Comparison of ENCODE assay signal across 8 mouse cellular contexts in genomic region chr17:28909252-28909941, GRCm38 (mm10). TPM values are rescaled to one million over a fixed set of nuclear protein-coding genes. Genes with fewer than 3 reads are reported as not detected.
DNase-seq lines count a peak whose midpoint lies in the region; ATAC-seq and TF ChIP-seq lines count a peak whose summit lies in the region.

No protein-coding gene starts in this region.

- no peak for TF ChIP-seq POLR2A in MEL (IDR thresholded peaks at IDR 0.05; ENCODE audit: control insufficient read depth in 1 of 2, insufficient read depth in 1 of 2, low read depth in 1 of 2, low read length in 2 of 2, poor library complexity in 1 of 2)
- no peak for TF ChIP-seq POLR2A in liver, adult 2 months (IDR thresholded peaks at IDR 0.05; ENCODE audit: extremely low read depth, insufficient read depth, low read length)

- no peaks in the 10 kb centered on the region for H3K9me3 ChIP-seq in MEL (replicated peaks; ENCODE audit: insufficient read depth, low read length)
- no peaks in the 10 kb centered on the region for H3K9me3 ChIP-seq in forebrain, embryonic 11.5 days (ENCODE audit: control insufficient read depth, low read length)
- H3K9me3 ChIP-seq in hindbrain, postnatal 0 days (ENCODE audit: low read length), result no peaks in the 10 kb centered on the region

- DNase-seq in heart, adult 11 months, result peak; percentile 92
- no peak for DNase-seq in heart, postnatal 25 days (ENCODE audit: low spot score)
- DNase-seq in MEL (ENCODE audit: low read depth, low spot score), result peak; percentile 51
- DNase-seq in forebrain, embryonic 11.5 days (ENCODE audit: low spot score), result peak; percentile 86
- DNase-seq in hindbrain, postnatal 0 days (ENCODE audit: low spot score), result peak; percentile 74
- no peak for DNase-seq in liver, adult 2 months (ENCODE audit: extremely low read depth, low read depth, low spot score)
- peak; percentile 49 to 54 for DNase-seq in natural killer cell, adult 2 months (ENCODE audit: low spot score in 2 of 2)
- peak; percentile 71 to 72 for DNase-seq in thymus, postnatal 36 days

- 0 out of 4 replicates have a peak, but pooled peaks cover 0 to 1% of the 10 kb centered on the region in 2 experiments for H3K27me3 ChIP-seq in MEL (ENCODE audit: control insufficient read depth in 1 of 2, insufficient read depth in 2 of 2, low read length in 2 of 2)
- H3K27me3 ChIP-seq in forebrain, embryonic 11.5 days (ENCODE audit: control insufficient read depth, insufficient read depth, low read length), result peaks cover 5% of the 10 kb centered on the region; the same call in 1 of the 2 replicates
- H3K27me3 ChIP-seq in hindbrain, postnatal 0 days (ENCODE audit: insufficient read depth, low read length), result no peaks in the 10 kb centered on the region
- no peaks in the 10 kb centered on the region for H3K27me3 ChIP-seq in liver, adult 2 months (ENCODE audit: control insufficient read depth, insufficient read depth, low read length)

- peak; percentile 50 to 78 (median 62); a peak in 5 of 6 replicates for TF ChIP-seq CTCF in MEL (IDR thresholded peaks at IDR 0.05 in 2 of 3, conservative IDR thresholded peaks at IDR 0.05 in 1 of 3; ENCODE audit: control insufficient read depth in 1 of 3, insufficient read depth in 1 of 3, low read depth in 2 of 3, low read length in 3 of 3, poor library complexity in 1 of 3, severe bottlenecking in 1 of 3)
- TF ChIP-seq CTCF in hindbrain, postnatal 0 days (IDR thresholded peaks at IDR 0.05; ENCODE audit: low read depth), result peak; percentile 73
- TF ChIP-seq CTCF in liver, adult 2 months (IDR thresholded peaks at IDR 0.05; ENCODE audit: low read depth, low read length), result peak; percentile 79

- TF ChIP-seq EP300 in MEL (IDR thresholded peaks at IDR 0.05; ENCODE audit: low read depth in 1 of 2, low read length in 2 of 2), result no peak

- peak overlapping the region; percentile 9; the same call in 1 of the 2 replicates for H3K9ac ChIP-seq in MEL (ENCODE audit: control insufficient read depth, low read depth, low read length, poor library complexity, severe bottlenecking)
- peak overlapping the region; percentile 47 for H3K9ac ChIP-seq in forebrain, embryonic 11.5 days (ENCODE audit: low read length)
- 0 out of 2 replicates have a peak overlapping the region, but pooled peaks have one; percentile 13 for H3K9ac ChIP-seq in hindbrain, postnatal 0 days (replicated peaks; ENCODE audit: low read length)
- no peak overlapping the region for H3K9ac ChIP-seq in liver, adult 2 months (ENCODE audit: low read depth, low read length)

- no peak for ATAC-seq in forebrain, embryonic 11.5 days (replicated peaks; ENCODE audit: low FRiP score)
- no peak for ATAC-seq in hindbrain, postnatal 0 days

- no peaks in the 10 kb centered on the region for H3K79me2 ChIP-seq in MEL (ENCODE audit: control insufficient read depth, insufficient read depth, low read length, poor library complexity)
- no peaks in the 10 kb centered on the region for H3K79me2 ChIP-seq in liver, adult 2 months (ENCODE audit: control insufficient read depth, insufficient read depth, low read length)

- WGBS in forebrain, embryonic 11.5 days, result 6% methylated on average over 29 of the region's 29 CpGs
- WGBS in hindbrain, postnatal 0 days, result 10% methylated on average over 29 of the region's 29 CpGs
- 15% methylated on average over 29 of the region's 29 CpGs for WGBS in liver, adult 2 months

- intact Hi-C loops in heart, postnatal 25 days (cut with DNase I), result no loop called here

- no peak overlapping the region for H3K27ac ChIP-seq in MEL (ENCODE audit: control insufficient read depth, low read depth, low read length)
- H3K27ac ChIP-seq in forebrain, embryonic 11.5 days (ENCODE audit: low read depth, low read length), result no peak overlapping the region
- no peak overlapping the region for H3K27ac ChIP-seq in hindbrain, postnatal 0 days
- no peak overlapping the region for H3K27ac ChIP-seq in liver, adult 2 months (replicated peaks; ENCODE audit: insufficient read depth, low read depth, low read length)

- H3K4me3 ChIP-seq in MEL (ENCODE audit: control insufficient read depth in 1 of 2, insufficient read depth in 1 of 2, low read depth in 2 of 2, low read length in 2 of 2), result no peak overlapping the region
- H3K4me3 ChIP-seq in forebrain, embryonic 11.5 days (ENCODE audit: low read depth, low read length), result peak overlapping the region; percentile 17; the same call in 1 of the 2 replicates
- H3K4me3 ChIP-seq in hindbrain, postnatal 0 days (ENCODE audit: low read length), result no peak overlapping the region; the same call in 1 of the 2 replicates
- H3K4me3 ChIP-seq in liver, adult 2 months (ENCODE audit: insufficient read depth, low read depth, low read length), result no peak overlapping the region

- H3K4me2 ChIP-seq in forebrain, embryonic 11.5 days (ENCODE audit: low read depth, low read length, severe bottlenecking), result peak overlapping the region; percentile 42
- peak overlapping the region; percentile 36 for H3K4me2 ChIP-seq in hindbrain, postnatal 0 days (ENCODE audit: low read depth, low read length)

- H3K4me1 ChIP-seq in MEL (ENCODE audit: control insufficient read depth in 1 of 2, insufficient read depth in 2 of 2, low read length in 2 of 2), result no peaks in the 10 kb centered on the region
- peaks cover 12% of the 10 kb centered on the region; the same call in 1 of the 2 replicates for H3K4me1 ChIP-seq in forebrain, embryonic 11.5 days (replicated peaks; ENCODE audit: control insufficient read depth, insufficient read depth, low read length)
- peaks cover 14% of the 10 kb centered on the region for H3K4me1 ChIP-seq in hindbrain, postnatal 0 days (ENCODE audit: insufficient read depth, low read length)
- H3K4me1 ChIP-seq in liver, adult 2 months (ENCODE audit: control insufficient read depth, insufficient read depth, low read length), result peaks cover 10% of the 10 kb centered on the region

- TF ChIP-seq RAD21 in MEL (IDR thresholded peaks at IDR 0.05; ENCODE audit: low read depth, low read length), result peak; percentile 33

- no peaks in the 10 kb centered on the region for H3K36me3 ChIP-seq in MEL (ENCODE audit: control insufficient read depth in 1 of 2, insufficient read depth in 2 of 2, low read length in 2 of 2)
- no peaks in the 10 kb centered on the region for H3K36me3 ChIP-seq in forebrain, embryonic 11.5 days (ENCODE audit: control insufficient read depth, insufficient read depth, low read length)
- no peaks in the 10 kb centered on the region for H3K36me3 ChIP-seq in hindbrain, postnatal 0 days (ENCODE audit: insufficient read depth, low read length)
- no peaks in the 10 kb centered on the region for H3K36me3 ChIP-seq in liver, adult 2 months (ENCODE audit: control insufficient read depth, insufficient read depth, low read length)

TF ChIP-seq in MEL, 35 proteins besides CTCF, POLR2A, EP300 and RAD21:
- TF ChIP-seq BHLHE40 (IDR thresholded peaks at IDR 0.05; ENCODE audit: borderline replicate concordance, low read depth, low read length) (no peak), SMC3 (IDR thresholded peaks at IDR 0.05; ENCODE audit: low read depth, low read length) (peak; percentile 44), ZC3H11A (IDR thresholded peaks at IDR 0.05; ENCODE audit: low read depth, low read length) (0 out of 2 replicates have a peak, but pooled peaks have one; percentile 21)
TF ChIP-seq in MEL: peak in this region for 2.

RNA-seq across cellular contexts. Expression of gene 4930539E08Rik, which starts 5.7 kb away (rescaled TPM):
- under 1 TPM; 0.05 to 0.50 TPM for total RNA-seq in heart, postnatal 25 days (2021)
- total RNA-seq in MEL (2012; rRNA removed), result 0.04 TPM in 1 of 2 replicates, not detected in the other
- polyA plus RNA-seq in MEL (2012; ENCODE audit: insufficient read depth in 1 of 2, insufficient read length in 2 of 2, low read depth in 1 of 2, low replicate concordance in 2 of 2, missing spikeins in 1 of 2), result under 1 TPM in 1 of 2 experiments, not detected in 1; 0.01 TPM
- polyA plus RNA-seq in forebrain, embryonic 11.5 days (2014; fragmentation: Nextera tagmentation; extraction: Ambion mirVana), result 0.16 and 0.19 TPM in 2 replicates
- 5.6 and 13.0 TPM in 2 replicates for total RNA-seq in hindbrain, postnatal 0 days (2014; rRNA removed)
- 1.6 and 2.1 TPM in 2 replicates for polyA plus RNA-seq in hindbrain, postnatal 0 days (2015; fragmentation: Nextera tagmentation; extraction: Ambion mirVana)
- total RNA-seq in liver, adult 2 months (2014; rRNA removed), result 0.09 and 0.47 TPM in 2 replicates
- polyA plus RNA-seq in liver, adult 2 months (2012; rRNA removed), result 0.10 and 0.11 TPM in 2 replicates

RNA-seq across cellular contexts. Expression of gene Pxt1, which starts 34.2 kb away (rescaled TPM):
- under 1 TPM in 1 of 2 experiments, not detected in 1; 0.42 TPM for total RNA-seq in heart, postnatal 25 days (2021)
- total RNA-seq in MEL (2012; rRNA removed), result not detected in 2 replicates
- not detected for polyA plus RNA-seq in MEL (2012; ENCODE audit: insufficient read depth in 1 of 2, insufficient read length in 2 of 2, low read depth in 1 of 2, low replicate concordance in 2 of 2, missing spikeins in 1 of 2)
- polyA plus RNA-seq in forebrain, embryonic 11.5 days (2014; fragmentation: Nextera tagmentation; extraction: Ambion mirVana), result 0.28 TPM in 1 of 2 replicates, not detected in the other
- total RNA-seq in hindbrain, postnatal 0 days (2014; rRNA removed), result not detected in 2 replicates
- not detected in 2 replicates for polyA plus RNA-seq in hindbrain, postnatal 0 days (2015; fragmentation: Nextera tagmentation; extraction: Ambion mirVana)
- not detected in 2 replicates for total RNA-seq in liver, adult 2 months (2014; rRNA removed)
- not detected in 2 replicates for polyA plus RNA-seq in liver, adult 2 months (2012; rRNA removed)

RNA-seq across cellular contexts. Expression of gene Kctd20, which starts 42.4 kb away (rescaled TPM):
- total RNA-seq in heart, postnatal 25 days (2021), result 10 to 100 TPM; 54.9 to 64.2 TPM
- 39.1 and 41.8 TPM in 2 replicates for total RNA-seq in MEL (2012; rRNA removed)
- 10 to 100 TPM in 1 of 2 experiments, not detected in 1; 65.4 TPM for polyA plus RNA-seq in MEL (2012; ENCODE audit: insufficient read depth in 1 of 2, insufficient read length in 2 of 2, low read depth in 1 of 2, low replicate concordance in 2 of 2, missing spikeins in 1 of 2)
- polyA plus RNA-seq in forebrain, embryonic 11.5 days (2014; fragmentation: Nextera tagmentation; extraction: Ambion mirVana), result 112 and 116 TPM in 2 replicates
- total RNA-seq in hindbrain, postnatal 0 days (2014; rRNA removed), result 51.5 and 59.9 TPM in 2 replicates
- 62.9 and 64.1 TPM in 2 replicates for polyA plus RNA-seq in hindbrain, postnatal 0 days (2015; fragmentation: Nextera tagmentation; extraction: Ambion mirVana)
- 22.3 and 24.0 TPM in 2 replicates for total RNA-seq in liver, adult 2 months (2014; rRNA removed)
- 17.9 and 18.9 TPM in 2 replicates for polyA plus RNA-seq in liver, adult 2 months (2012; rRNA removed)

RNA-seq across cellular contexts. Expression of gene Pnpla1, which starts 51.2 kb away (rescaled TPM):
- total RNA-seq in heart, postnatal 25 days (2021), result not detected
- 0.08 TPM in 1 of 2 replicates, not detected in the other for total RNA-seq in MEL (2012; rRNA removed)
- under 1 TPM in 1 of 2 experiments, not detected in 1; 0.38 TPM for polyA plus RNA-seq in MEL (2012; ENCODE audit: insufficient read depth in 1 of 2, insufficient read length in 2 of 2, low read depth in 1 of 2, low replicate concordance in 2 of 2, missing spikeins in 1 of 2)
- polyA plus RNA-seq in forebrain, embryonic 11.5 days (2014; fragmentation: Nextera tagmentation; extraction: Ambion mirVana), result not detected in 2 replicates
- total RNA-seq in hindbrain, postnatal 0 days (2014; rRNA removed), result 0.10 and 0.22 TPM in 2 replicates
- polyA plus RNA-seq in hindbrain, postnatal 0 days (2015; fragmentation: Nextera tagmentation; extraction: Ambion mirVana), result 0.08 and 0.09 TPM in 2 replicates
- total RNA-seq in liver, adult 2 months (2014; rRNA removed), result not detected in 2 replicates
- polyA plus RNA-seq in liver, adult 2 months (2012; rRNA removed), result not detected in 2 replicates

Comparison
In these comparisons a context has a peak if more than half of its experiments do, and no peak if none do; other contexts are left out.
1. DNase-seq: peak in heart, adult 11 months (single experiment), MEL (single experiment), forebrain, embryonic 11.5 days (single experiment), hindbrain, postnatal 0 days (single experiment), natural killer cell, adult 2 months (2 of 2) and thymus, postnatal 36 days (2 of 2); none in heart, postnatal 25 days (single experiment) and liver, adult 2 months (single experiment).
2. Peak in every context shown above with its lines, with median percentiles within 50 percentile points of each other: CTCF ChIP-seq.